Mouse (Mus musculus) heart, postnatal 25 days (tissue): ENCODE results near the gene 4930512M02Rik. TPM values are rescaled to one million over a fixed set of nuclear protein-coding genes. Genes with fewer than 3 reads are reported as not detected.

Experiments used
- DNase-seq: peaks from one replicate; pipeline ENCODE4 v3.0.0; 2022; ENCODE audit warnings: low spot score
- intact Hi-C: fragments of 180-260 bp; cut with DNase I; formaldehyde crosslinking; loops from one replicate; pipeline ENCODE4 v1.15.1; 2025
- total RNA-seq, 2 experiments: library from RNA; stranded (reverse); gene quantifications; 2 replicates each; pipeline ENCODE4 v1.2.3; 2021

The 4930512M02Rik gene
- total RNA-seq, 2 experiments from 2014 or later: not detected

- intact Hi-C loops: no loop called here
- DNase-seq: no peak
Measured at GRCm38 (mm10) chr11:11565146-11565820, 62.4 kb downstream of the 4930512M02Rik start.

- no peak for DNase-seq
- intact Hi-C loops: no loop called here
Measured at GRCm38 (mm10) chr11:11564266-11565044, 63.2 kb downstream of the 4930512M02Rik start.

GRCm38 (mm10) chr11:11561118-11561517 lies 66.5 kb downstream of the 4930512M02Rik start:
- no peak for DNase-seq
- intact Hi-C loops: no loop called here

- intact Hi-C loops: loop anchor here (5.0 to 10.0 kb wide), 2 partner anchors 183 to 416 kb away; no protein-coding TSS in a partner anchor
- no peak for DNase-seq
Measured at GRCm38 (mm10) chr11:11559099-11559686, 68.4 kb downstream of the 4930512M02Rik start.

GRCm38 (mm10) chr11:11558662-11559061 lies 69.0 kb downstream of the 4930512M02Rik start:
- no peak for DNase-seq
- intact Hi-C loops: loop anchor here (5.0 to 10.0 kb wide), 2 partner anchors 184 to 416 kb away; no protein-coding TSS in a partner anchor

GRCm38 (mm10) chr11:11557173-11557967 lies 70.3 kb downstream of the 4930512M02Rik start:
- no peak for DNase-seq
- intact Hi-C loops: loop anchor here (1.0 to 10.0 kb wide), 3 partner anchors 185 to 417 kb away; no protein-coding TSS in a partner anchor

- no peak for DNase-seq
- intact Hi-C loops: loop anchor here (5.0 to 10.0 kb wide), 2 partner anchors 186 to 419 kb away; no protein-coding TSS in a partner anchor
Measured at GRCm38 (mm10) chr11:11556186-11556585, 71.4 kb downstream of the 4930512M02Rik start.

- intact Hi-C loops: loop anchor here (5.0 to 10.0 kb wide), 2 partner anchors 187 to 419 kb away; no protein-coding TSS in a partner anchor
- no peak for DNase-seq
Measured at GRCm38 (mm10) chr11:11555563-11555962, 72.1 kb downstream of the 4930512M02Rik start.

- intact Hi-C loops: no loop called here
- no peak for DNase-seq
Measured at GRCm38 (mm10) chr11:11547597-11548240, 79.9 kb downstream of the 4930512M02Rik start.

GRCm38 (mm10) chr11:11546903-11547511 lies 80.6 kb downstream of the 4930512M02Rik start:
- DNase-seq: no peak
- intact Hi-C loops: no loop called here

- intact Hi-C loops: no loop called here
Measured at GRCm38 (mm10) chr11:11545948-11546347, 81.7 kb downstream of the 4930512M02Rik start.

More at GRCm38 (mm10) chr11:11545948-11546347, 81.7 kb downstream of the 4930512M02Rik start:
- DNase-seq: no peak

Other genes with a start within 250 kb of the 4930512M02Rik start
- gene Spata48, start 165.7 kb downstream of the 4930512M02Rik start, total RNA-seq: 1 to 10 TPM in 1 of 2 experiments, under 1 TPM in 1; 0.87 to 1.8 TPM
- gene Zpbp, start 165.4 kb downstream of the 4930512M02Rik start, total RNA-seq: under 1 TPM; 0.42 to 0.45 TPM
- 1 to 10 TPM; 1.8 to 2.2 TPM for gene Ikzf1, start 57.2 kb upstream of the 4930512M02Rik start, total RNA-seq
- gene Fignl1, start 181.1 kb upstream of the 4930512M02Rik start, total RNA-seq: under 1 TPM; 0.59 to 0.60 TPM